Mouse (Mus musculus): ENCODE measurements at regions not wholly inside any gene's neighbourhood (a gene's known extent, or its start where the extent isn't known, plus 50 kb on each side); places are given as distances from the start of the nearest gene placed in this dataset.
"Not testable (repeated sequence)": the region's sequence is repeated elsewhere in the genome, so short reads cannot be mapped to it uniquely, and the experiment has no call there.

GRCm38 (mm10) chr13:52096506-52096905 is 250.0 kb downstream of the Gadd45g start:
- DNase-seq (ENCODE audit: low spot score), result no peak

- DNase-seq (ENCODE audit: low spot score), result no peak
These were observed 259.6 kb downstream of the Gadd45g start for GRCm38 (mm10) chr13:52105989-52106642.

GRCm38 (mm10) chr13:52108349-52108921 is 262.0 kb downstream of the Gadd45g start:
- no peak for DNase-seq (ENCODE audit: low spot score)

GRCm38 (mm10) chr13:52109039-52109759 is 262.7 kb downstream of the Gadd45g start:
- DNase-seq (ENCODE audit: low spot score), result no peak

GRCm38 (mm10) chr13:52110750-52111149 is 264.3 kb downstream of the Gadd45g start:
- DNase-seq (ENCODE audit: low spot score), result no peak

GRCm38 (mm10) chr13:52113549-52113948 is 267.1 kb downstream of the Gadd45g start:
- no peak for DNase-seq (ENCODE audit: low spot score)

GRCm38 (mm10) chr13:52114431-52114830 is 268.0 kb downstream of the Gadd45g start:
- DNase-seq (ENCODE audit: low spot score), result no peak

- no peak for DNase-seq (ENCODE audit: low spot score)
These were observed 268.5 kb downstream of the Gadd45g start for GRCm38 (mm10) chr13:52114962-52115361.

GRCm38 (mm10) chr13:52116241-52116640 is 269.8 kb downstream of the Gadd45g start:
- DNase-seq (ENCODE audit: low spot score), result no peak

- DNase-seq (ENCODE audit: low spot score), result no peak
These were observed 270.3 kb downstream of the Gadd45g start for GRCm38 (mm10) chr13:52116756-52117155.

GRCm38 (mm10) chr13:52120795-52121194 is 274.3 kb downstream of the Gadd45g start:
- no peak for DNase-seq (ENCODE audit: low spot score)

- no peak for DNase-seq (ENCODE audit: low spot score)
These were observed 278.6 kb downstream of the Gadd45g start for GRCm38 (mm10) chr13:52125037-52125436.

GRCm38 (mm10) chr13:52127751-52128150 is 281.3 kb downstream of the Gadd45g start:
- DNase-seq (ENCODE audit: low spot score), result no peak

- DNase-seq (ENCODE audit: low spot score), result no peak
These were observed 283.0 kb downstream of the Gadd45g start for GRCm38 (mm10) chr13:52129466-52129865.

GRCm38 (mm10) chr13:52133202-52133601 is 286.7 kb downstream of the Gadd45g start:
- DNase-seq (ENCODE audit: low spot score), result no peak

- no peak for DNase-seq (ENCODE audit: low spot score)
These were observed 292.0 kb downstream of the Gadd45g start for GRCm38 (mm10) chr13:52138331-52138945.

GRCm38 (mm10) chr13:52139140-52139809 is 292.8 kb downstream of the Gadd45g start:
- no peak for DNase-seq (ENCODE audit: low spot score)

GRCm38 (mm10) chr13:52140221-52140620 is 293.7 kb downstream of the Gadd45g start:
- DNase-seq (ENCODE audit: low spot score), result no peak

GRCm38 (mm10) chr13:52144066-52144465 is 297.6 kb downstream of the Gadd45g start:
- not testable (repeated sequence) for DNase-seq (ENCODE audit: low spot score)

- no peak for DNase-seq (ENCODE audit: low spot score)
These were observed 299.4 kb downstream of the Gadd45g start for GRCm38 (mm10) chr13:52145926-52146325.

- no peak for DNase-seq (ENCODE audit: low spot score)
These were observed 303.8 kb downstream of the Gadd45g start for GRCm38 (mm10) chr13:52150281-52150680.

GRCm38 (mm10) chr13:52151777-52152176 is 305.3 kb downstream of the Gadd45g start:
- DNase-seq (ENCODE audit: low spot score), result no peak

All from left cerebral cortex, adult 11 months (tissue).